Mouse (Mus musculus) layer of hippocampus, adult 2 months (tissue): ENCODE measurements around the gene Bmt2. TPM values are rescaled to one million over a fixed set of nuclear protein-coding genes. Genes with fewer than 3 reads are reported as not detected.
A peak's percentile ranks its signal among the peaks of the same experiment; 100 is the strongest.

Source experiments
- DNase-seq, 2 experiments: peaks; one replicate each; pipeline ENCODE4 v3.0.0; 2022; ENCODE audit warnings: low spot score in 2 of 2
- H3K27ac ChIP-seq: fragments of 200-600 bp; 2 replicates; pipeline ENCODE4 v1.8.1; 2022
- H3K4me3 ChIP-seq: fragments of 200-600 bp; 2 replicates; pipeline ENCODE4 v1.8.1; 2022; ENCODE audit warnings: mild to moderate bottlenecking
- CTCF ChIP-seq: fragments of 200-600 bp; conservative IDR thresholded peaks from 2 replicates; pipeline ENCODE4 v1.8.1; 2022; ENCODE audit warnings: antibody characterized with exemption, mild to moderate bottlenecking, moderate library complexity
- total RNA-seq, 2 experiments: library from RNA; stranded (reverse); gene quantifications; 2 replicates each; pipeline ENCODE4 v1.2.3; 2021

Bmt2 gene
- total RNA-seq, 2 experiments from 2014 or later: 21.5 to 22.4 TPM

GRCm38 (mm10) chr6:13609353-13610140, 68.2 kb downstream of the Bmt2 start:
- TF ChIP-seq CTCF: no peak

GRCm38 (mm10) chr6:13607621-13608493, 69.9 kb downstream of the Bmt2 start, which contains the start of gene Tmem168:
TSS of gene Tmem168 (minus strand) at chr6:13608100.
- TF ChIP-seq CTCF: peak; percentile 46
- Histone ChIP-seq H3K27ac (peak within 1 kb of the TSS; percentile 94), H3K4me3 (peak within 1 kb of the TSS; percentile 89)
- peak; percentile 92 to 94 for DNase-seq

More at GRCm38 (mm10) chr6:13609353-13610140, 68.2 kb downstream of the Bmt2 start:
- DNase-seq: no peak
- Histone ChIP-seq H3K27ac (no peak overlapping the region), H3K4me3 (no peak overlapping the region)

GRCm38 (mm10) chr6:13606921-13607620, 70.7 kb downstream of the Bmt2 start:
- peak overlapping the region; percentile 94 for H3K27ac ChIP-seq
- DNase-seq: peak in 1 of 2 experiments; percentile 7
- H3K4me3 ChIP-seq: peak overlapping the region; percentile 89
- TF ChIP-seq CTCF: no peak

- Histone ChIP-seq H3K4me3 (no peak overlapping the region), H3K27ac (no peak overlapping the region)
- TF ChIP-seq CTCF: no peak
- no peak for DNase-seq
These were observed 71.4 kb downstream of the Bmt2 start for GRCm38 (mm10) chr6:13606394-13606793.

GRCm38 (mm10) chr6:13603134-13603533, 74.6 kb downstream of the Bmt2 start:
- DNase-seq: no peak
- H3K4me3 ChIP-seq: no peak overlapping the region
- no peak for TF ChIP-seq CTCF
- no peak overlapping the region for H3K27ac ChIP-seq

- Histone ChIP-seq H3K27ac (peak overlapping the region; percentile 28; the same call in 1 of the 2 replicates), H3K4me3 (peak overlapping the region; percentile 15; the same call in 1 of the 2 replicates)
- DNase-seq: peak in 1 of 2 experiments; percentile 20
- TF ChIP-seq CTCF: no peak
These were observed 76.2 kb downstream of the Bmt2 start for GRCm38 (mm10) chr6:13601587-13601986.

GRCm38 (mm10) chr6:13598239-13598923, 79.4 kb downstream of the Bmt2 start:
- TF ChIP-seq CTCF: no peak
- Histone ChIP-seq H3K27ac (no peak overlapping the region), H3K4me3 (no peak overlapping the region)
- no peak for DNase-seq

GRCm38 (mm10) chr6:13592729-13593345, 84.9 kb downstream of the Bmt2 start:
- no peak for TF ChIP-seq CTCF
- H3K4me3 ChIP-seq: no peak overlapping the region
- no peak for DNase-seq
- H3K27ac ChIP-seq: no peak overlapping the region

GRCm38 (mm10) chr6:13586560-13586959, 91.2 kb downstream of the Bmt2 start:
- no peak for TF ChIP-seq CTCF
- H3K27ac ChIP-seq: no peak overlapping the region
- no peak overlapping the region for H3K4me3 ChIP-seq
- no peak for DNase-seq

GRCm38 (mm10) chr6:13586154-13586553, 91.6 kb downstream of the Bmt2 start:
- no peak overlapping the region for H3K4me3 ChIP-seq
- TF ChIP-seq CTCF: no peak
- no peak overlapping the region for H3K27ac ChIP-seq
- DNase-seq: no peak

- Histone ChIP-seq H3K27ac (no peak overlapping the region), H3K4me3 (no peak overlapping the region)
- no peak for DNase-seq
- TF ChIP-seq CTCF: no peak
These were observed 93.0 kb downstream of the Bmt2 start for GRCm38 (mm10) chr6:13584788-13585187.

GRCm38 (mm10) chr6:13582075-13582474, 95.7 kb downstream of the Bmt2 start:
- no peak overlapping the region for H3K27ac ChIP-seq
- DNase-seq: no peak

More at GRCm38 (mm10) chr6:13582075-13582474, 95.7 kb downstream of the Bmt2 start:
- TF ChIP-seq CTCF: no peak
- H3K4me3 ChIP-seq: no peak overlapping the region

Other genes with a start within 250 kb of the Bmt2 start
- 10 to 100 TPM; 14.2 to 16.9 TPM for gene Tmem168, start 69.9 kb downstream of the Bmt2 start, total RNA-seq
- gene Gpr85, start 162.0 kb upstream of the Bmt2 start, total RNA-seq: 10 to 100 TPM; 40.1 to 43.1 TPM
- gene 2610001J05Rik, start 193.6 kb upstream of the Bmt2 start, total RNA-seq: 10 to 100 TPM; 37.0 to 40.3 TPM